Mouse (Mus musculus): ENCODE data around the gene Dnajc16.
"Not testable (repeated sequence)": the region's sequence is repeated elsewhere in the genome, so short reads cannot be mapped to it uniquely, and the experiment has no call there.

Dnajc16 gene

GRCm38 (mm10) chr4:141796356-141796755 lies 5.6 kb upstream of the Dnajc16 start:
- DNase-seq (ENCODE audit: low read depth, low spot score) = no peak

GRCm38 (mm10) chr4:141794152-141794535 lies 3.4 kb upstream of the Dnajc16 start:
- DNase-seq (ENCODE audit: low read depth, low spot score) = no peak

GRCm38 (mm10) chr4:141793282-141794151 lies 2.8 kb upstream of the Dnajc16 start, which contains the start of gene Casp9:
Gene Casp9 (plus strand): TSS chr4:141793612.
- DNase-seq (ENCODE audit: low read depth, low spot score) = peak; percentile 99

GRCm38 (mm10) chr4:141792554-141793281 lies 2.0 kb upstream of the Dnajc16 start:
- no peak for DNase-seq (ENCODE audit: low read depth, low spot score)

- no peak for DNase-seq (ENCODE audit: low read depth, low spot score)
Measured at GRCm38 (mm10) chr4:141791951-141792350, 1.2 kb upstream of the Dnajc16 start.

GRCm38 (mm10) chr4:141791486-141791885 lies 755 bp upstream of the Dnajc16 start:
- no peak for DNase-seq (ENCODE audit: low read depth, low spot score)

- peak; percentile 70 for DNase-seq (ENCODE audit: low read depth, low spot score)
Measured at GRCm38 (mm10) chr4:141789564-141790218, 1.0 kb downstream of the Dnajc16 start.

- DNase-seq (ENCODE audit: low read depth, low spot score) = no peak
Measured at GRCm38 (mm10) chr4:141787462-141787861, 3.3 kb downstream of the Dnajc16 start.

- peak; percentile 51 for DNase-seq (ENCODE audit: low read depth, low spot score)
Measured at GRCm38 (mm10) chr4:141787046-141787445, 3.7 kb downstream of the Dnajc16 start.

- DNase-seq (ENCODE audit: low read depth, low spot score) = peak; percentile 89
Measured at GRCm38 (mm10) chr4:141786141-141786540, 4.6 kb downstream of the Dnajc16 start.

- DNase-seq (ENCODE audit: low read depth, low spot score) = no peak
Measured at GRCm38 (mm10) chr4:141784835-141785234, 5.9 kb downstream of the Dnajc16 start.

GRCm38 (mm10) chr4:141781201-141781985 lies 9.3 kb downstream of the Dnajc16 start:
- no peak for DNase-seq (ENCODE audit: low read depth, low spot score)

- no peak for DNase-seq (ENCODE audit: low read depth, low spot score)
Measured at GRCm38 (mm10) chr4:141779828-141780227, 10.9 kb downstream of the Dnajc16 start.

GRCm38 (mm10) chr4:141773019-141773418 lies 17.7 kb downstream of the Dnajc16 start:
- DNase-seq (ENCODE audit: low read depth, low spot score) = not testable (repeated sequence)

GRCm38 (mm10) chr4:141771823-141772222 lies 18.9 kb downstream of the Dnajc16 start:
- peak; percentile 61 for DNase-seq (ENCODE audit: low read depth, low spot score)

GRCm38 (mm10) chr4:141769501-141770160 lies 21.1 kb downstream of the Dnajc16 start:
- no peak for DNase-seq (ENCODE audit: low read depth, low spot score)

- DNase-seq (ENCODE audit: low read depth, low spot score) = no peak
Measured at GRCm38 (mm10) chr4:141767353-141768036, 23.2 kb downstream of the Dnajc16 start.

GRCm38 (mm10) chr4:141766668-141767352 lies 23.9 kb downstream of the Dnajc16 start:
- no peak for DNase-seq (ENCODE audit: low read depth, low spot score)

- peak; percentile 87 for DNase-seq (ENCODE audit: low read depth, low spot score)
Measured at GRCm38 (mm10) chr4:141766316-141766667, 24.4 kb downstream of the Dnajc16 start.

GRCm38 (mm10) chr4:141765008-141765407 lies 25.7 kb downstream of the Dnajc16 start:
- peak; percentile 70 for DNase-seq (ENCODE audit: low read depth, low spot score)
